Mouse (Mus musculus) induced T-regulatory cell, adult 2 months (primary cell): ENCODE data around the gene Siva1.

ENCODE experiments used
- DNase-seq: peaks from one replicate; pipeline ENCODE4 v3.0.0-alpha.2; 2012; ENCODE audit warnings: low read depth

Gene Siva1

DNA sequence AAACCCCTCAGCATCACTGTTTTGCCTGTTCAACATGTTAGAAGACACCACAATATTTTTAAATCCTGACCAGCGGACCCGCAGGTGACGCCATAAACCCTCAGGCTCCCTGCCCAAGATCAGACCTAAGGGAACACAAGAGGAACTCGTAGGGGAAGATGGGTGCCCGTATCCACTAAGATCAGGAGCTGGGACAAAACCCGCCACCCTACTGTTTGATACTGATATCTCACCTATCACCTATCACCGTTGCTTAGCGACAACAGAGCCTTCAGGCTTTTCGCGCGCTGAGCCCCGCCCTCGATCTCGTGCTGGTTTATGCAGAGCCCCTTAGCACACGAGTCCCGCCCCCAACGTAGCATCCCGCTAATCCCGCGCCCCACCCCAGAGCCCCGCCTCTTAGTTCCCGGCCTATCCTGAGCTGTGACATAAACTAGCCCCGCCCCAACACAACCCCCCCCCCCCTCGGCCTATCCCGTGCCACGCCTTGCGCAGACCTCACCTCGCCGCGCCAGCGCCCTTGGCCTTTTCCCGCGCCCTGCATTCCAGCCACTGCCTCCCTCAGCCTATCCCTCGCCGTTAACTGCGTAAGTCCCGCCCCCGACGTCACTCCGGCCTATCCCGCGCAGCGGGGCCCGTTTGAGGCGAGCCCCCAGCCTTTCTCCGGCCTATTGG, at the start of gene Siva1:
Siva1 (plus strand) TSS at position 500 of the 675 bp plus-strand sequence.
- DNase-seq: peak; percentile 98

DNA sequence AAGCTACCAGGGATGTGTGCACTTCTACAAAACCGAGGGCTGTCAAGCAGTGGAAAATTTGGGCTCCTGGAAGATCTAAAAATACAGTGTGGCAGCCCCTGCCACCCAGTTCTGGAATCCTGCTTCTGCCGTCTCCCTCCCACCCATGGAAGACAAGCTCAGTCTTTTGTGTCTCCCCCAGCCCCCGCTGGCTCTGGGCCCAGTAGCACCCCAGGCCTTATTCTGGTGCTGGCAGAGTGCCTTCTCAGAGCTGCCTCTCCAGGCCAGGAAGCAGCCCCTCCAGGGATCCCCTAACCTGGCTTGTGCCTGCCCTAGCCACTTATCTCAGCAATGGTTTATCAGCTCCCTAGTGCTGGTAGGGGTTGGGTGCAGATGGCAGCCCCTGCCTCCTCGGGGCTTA, 49.5 kb upstream of the Siva1 start:
- peak; percentile 21 for DNase-seq

DNA sequence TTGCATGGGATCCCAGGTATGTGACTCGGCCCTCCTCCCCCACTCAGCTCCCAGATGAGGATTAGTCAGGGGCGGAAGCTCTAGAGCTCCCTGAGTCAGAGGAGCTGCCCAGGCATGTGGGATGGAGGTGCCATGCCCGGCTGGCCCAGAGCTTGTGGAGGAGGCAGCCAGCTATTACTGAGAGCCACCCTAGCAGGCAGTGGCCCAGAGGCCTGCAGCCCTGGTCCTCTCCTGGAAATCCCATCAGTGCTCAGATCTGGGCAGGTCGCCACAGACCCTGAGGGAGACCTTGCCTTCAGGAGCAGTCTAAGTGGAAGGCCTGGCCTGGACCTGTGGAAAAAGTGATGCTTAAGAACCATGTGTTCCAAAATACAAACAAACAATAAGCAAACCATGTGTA, 48.9 kb upstream of the Siva1 start:
- no peak for DNase-seq

DNA sequence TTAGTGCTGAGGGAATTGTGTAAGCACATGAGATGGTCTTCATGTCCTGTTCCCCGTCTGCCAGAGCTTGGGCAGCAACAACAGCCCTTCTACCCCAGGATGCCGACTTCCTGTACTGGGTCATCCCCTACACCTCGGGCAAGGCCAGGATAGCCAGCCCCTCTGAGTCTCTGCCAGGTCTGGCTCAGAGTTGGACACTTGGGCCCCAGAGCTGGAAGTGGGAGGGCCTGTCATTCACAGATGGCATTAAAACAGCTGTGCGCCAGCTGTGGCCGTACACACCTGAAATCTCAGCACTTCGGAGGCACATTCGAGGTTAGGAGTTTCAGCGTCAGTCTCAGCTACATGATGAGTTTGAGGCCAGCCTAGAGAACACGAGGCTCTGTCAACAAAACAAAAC, 48.0 kb upstream of the Siva1 start:
- no peak for DNase-seq

DNA sequence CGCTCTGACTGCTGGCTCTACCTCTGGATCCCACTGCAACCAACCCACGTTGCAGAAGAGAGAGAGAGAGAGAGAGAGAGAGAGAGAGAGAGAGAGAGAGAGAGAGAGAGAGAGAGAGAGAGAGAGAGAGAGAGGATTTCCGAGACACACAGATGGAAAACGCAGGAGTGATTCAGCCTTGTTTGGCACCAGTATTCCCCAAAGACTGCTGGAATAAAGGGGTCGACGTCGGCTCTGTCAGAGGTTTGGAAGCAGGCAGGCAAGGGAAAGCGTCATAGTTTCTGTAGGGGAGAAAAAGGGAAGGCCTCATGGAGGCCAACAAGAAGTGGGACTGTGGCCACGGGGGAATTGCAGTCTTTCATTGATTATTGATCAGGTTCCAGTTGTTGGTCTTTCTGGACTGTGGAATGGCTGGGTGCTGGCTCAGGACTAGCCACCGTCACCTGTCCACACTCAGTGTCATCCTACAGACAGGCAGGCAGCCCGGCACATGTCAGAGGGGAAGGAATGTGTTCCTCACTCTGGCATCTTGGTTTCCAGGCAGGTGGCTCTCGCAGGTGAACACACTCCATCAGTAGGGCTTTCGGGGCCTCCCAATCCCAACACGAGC, 47.5 kb upstream of the Siva1 start:
- DNase-seq: no peak

DNA sequence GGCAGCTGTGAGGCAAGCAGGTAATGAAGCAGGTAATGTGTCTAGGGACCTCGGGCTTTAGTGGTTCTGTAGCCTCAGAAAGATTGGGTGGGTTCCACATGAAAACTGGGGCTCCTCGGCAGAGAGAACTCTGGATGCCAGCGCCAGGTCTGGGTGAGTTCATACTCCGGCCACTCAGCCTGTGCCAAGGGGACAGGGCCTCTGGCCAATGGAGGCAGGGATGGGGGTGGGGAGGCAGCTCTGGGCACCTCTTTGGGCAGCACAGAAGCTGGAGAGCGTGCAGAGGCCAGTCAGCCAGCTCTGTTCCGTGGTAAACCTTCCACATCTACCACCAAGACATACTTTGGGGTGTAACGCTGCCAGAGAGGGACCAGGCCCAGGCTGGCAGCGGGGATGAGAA, 46.9 kb upstream of the Siva1 start:
- DNase-seq: no peak

DNA sequence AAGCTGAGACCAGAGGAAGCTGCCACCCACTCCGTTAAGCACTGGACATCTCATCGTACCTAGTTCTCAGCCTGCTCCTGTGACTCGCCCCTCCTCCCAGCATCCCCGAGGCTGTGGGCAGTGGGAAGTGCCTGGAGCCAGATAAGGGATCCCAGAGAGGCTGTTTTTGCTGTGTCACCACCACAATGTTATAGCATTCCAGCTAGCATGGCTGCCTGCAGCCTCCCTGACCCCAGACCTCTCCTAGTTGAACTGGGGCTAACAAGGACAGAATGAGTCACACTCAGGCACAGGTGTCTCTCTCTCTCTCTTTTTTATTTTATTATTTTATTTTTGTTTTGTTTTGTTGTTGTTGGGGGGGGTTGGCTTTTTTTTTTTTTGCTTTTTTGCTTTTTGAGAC, 45.3 kb upstream of the Siva1 start:
- DNase-seq: no peak

DNA sequence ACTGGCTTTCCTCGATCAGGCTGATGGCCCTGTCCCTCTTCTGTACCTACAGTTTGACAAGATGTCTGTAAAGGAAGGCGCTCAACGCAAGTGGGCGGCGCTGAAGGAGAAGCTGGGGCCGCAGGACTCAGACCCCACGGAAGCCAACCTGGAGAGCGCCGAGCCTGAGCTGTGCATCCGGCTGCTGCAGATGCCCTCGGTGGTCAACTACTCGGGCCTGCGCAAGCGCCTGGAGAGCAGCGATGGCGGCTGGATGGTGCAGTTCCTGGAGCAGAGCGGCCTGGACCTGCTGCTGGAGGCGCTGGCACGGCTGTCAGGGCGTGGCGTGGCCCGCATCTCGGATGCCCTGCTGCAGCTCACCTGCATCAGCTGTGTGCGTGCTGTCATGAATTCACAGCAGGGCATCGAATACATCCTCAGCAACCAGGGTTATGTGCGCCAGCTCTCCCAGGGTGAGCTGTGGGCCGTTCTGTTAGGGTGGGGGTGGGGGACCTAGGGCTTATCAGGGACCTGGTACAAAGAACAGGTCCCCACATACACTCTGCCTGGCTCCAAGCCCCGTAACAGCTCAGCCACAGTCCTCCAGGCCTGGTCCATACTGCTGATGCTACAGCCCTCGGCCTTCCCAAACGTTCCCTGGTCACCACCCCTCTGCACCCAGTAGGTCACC, 44.4 kb upstream of the Siva1 start:
- no peak for DNase-seq

DNA sequence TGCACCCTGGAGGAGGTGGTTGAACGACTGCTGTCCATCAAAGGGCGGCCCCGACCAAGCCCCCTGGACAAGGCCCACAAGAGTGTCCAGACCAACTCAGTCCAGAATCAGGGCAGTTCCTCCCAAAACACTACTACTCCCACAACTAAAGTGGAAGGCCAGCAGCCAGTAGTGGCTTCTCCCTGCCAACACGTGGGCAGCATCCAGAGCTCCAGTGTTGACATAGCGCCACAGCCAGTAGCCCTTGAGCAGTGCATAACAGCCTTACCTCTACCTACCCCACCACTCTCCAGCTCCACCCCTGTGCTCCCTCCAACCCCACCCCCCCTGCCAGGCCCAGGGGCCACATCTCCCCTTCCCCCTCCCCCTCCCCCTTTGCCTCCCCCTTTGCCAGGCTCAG, 40.5 kb upstream of the Siva1 start:
- no peak for DNase-seq

DNA sequence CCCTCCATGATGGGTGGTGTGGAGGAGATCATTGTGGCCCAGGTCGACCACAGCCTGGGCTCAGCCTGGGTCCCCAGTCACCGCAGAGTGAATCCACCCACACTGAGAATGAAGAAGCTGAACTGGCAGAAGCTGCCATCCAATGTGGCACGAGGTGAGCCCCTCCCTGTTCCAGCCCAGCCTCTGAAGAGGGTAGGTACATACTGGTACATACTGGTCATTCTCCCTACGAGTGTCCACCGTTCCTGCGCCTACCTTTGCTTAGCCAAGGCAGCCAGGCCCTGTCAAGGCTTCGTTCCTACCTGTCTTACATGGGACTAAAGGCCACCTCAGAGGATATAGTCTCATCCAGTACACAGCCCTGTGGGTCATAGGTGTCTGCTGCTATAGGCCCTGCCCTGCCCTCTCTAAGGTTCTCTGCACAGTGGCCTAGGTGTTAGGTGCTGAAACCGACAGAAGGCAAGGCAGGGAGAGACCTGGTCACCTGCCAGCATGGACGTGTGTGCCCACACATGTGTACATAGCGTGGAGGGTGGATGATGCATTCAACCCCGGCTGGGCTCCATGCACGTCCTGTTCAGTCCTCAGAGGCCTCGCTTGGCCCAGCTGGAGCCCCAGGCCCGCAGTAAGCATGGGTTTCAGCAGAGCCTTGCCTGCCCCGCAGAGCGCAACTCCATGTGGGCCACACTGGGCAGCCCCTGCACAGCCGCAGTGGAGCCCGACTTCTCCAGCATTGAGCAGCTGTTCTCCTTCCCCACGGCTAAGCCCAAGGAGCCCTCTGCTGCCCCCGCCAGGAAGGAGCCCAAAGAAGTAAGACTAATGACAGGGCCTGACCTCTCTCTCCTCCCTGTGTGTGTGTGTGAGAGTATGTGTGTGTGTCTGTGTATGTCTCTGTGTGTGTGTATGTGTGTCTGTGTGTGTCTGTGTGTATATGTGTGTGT, 39.5 kb upstream of the Siva1 start:
- DNase-seq: peak; percentile 50

DNA sequence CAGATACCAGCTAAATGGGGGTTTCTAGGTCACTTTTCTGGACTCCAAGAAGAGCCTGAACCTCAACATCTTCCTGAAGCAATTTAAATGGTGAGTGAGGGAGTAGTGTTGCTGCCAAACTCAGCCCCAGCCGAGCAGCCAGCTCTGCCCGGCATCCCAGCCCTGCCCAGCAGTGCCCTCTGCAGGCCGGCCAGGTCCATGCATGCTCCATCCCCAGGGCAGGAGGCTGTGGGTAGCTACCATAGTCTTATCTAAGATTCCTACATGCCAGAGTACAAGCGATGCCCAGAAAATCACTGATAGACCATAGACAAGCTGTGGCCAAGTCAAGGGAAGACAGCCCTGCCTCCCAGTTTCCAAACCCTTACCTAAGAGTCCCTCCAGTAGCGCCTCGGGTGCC, 38.7 kb upstream of the Siva1 start:
- peak; percentile 75 for DNase-seq

DNA sequence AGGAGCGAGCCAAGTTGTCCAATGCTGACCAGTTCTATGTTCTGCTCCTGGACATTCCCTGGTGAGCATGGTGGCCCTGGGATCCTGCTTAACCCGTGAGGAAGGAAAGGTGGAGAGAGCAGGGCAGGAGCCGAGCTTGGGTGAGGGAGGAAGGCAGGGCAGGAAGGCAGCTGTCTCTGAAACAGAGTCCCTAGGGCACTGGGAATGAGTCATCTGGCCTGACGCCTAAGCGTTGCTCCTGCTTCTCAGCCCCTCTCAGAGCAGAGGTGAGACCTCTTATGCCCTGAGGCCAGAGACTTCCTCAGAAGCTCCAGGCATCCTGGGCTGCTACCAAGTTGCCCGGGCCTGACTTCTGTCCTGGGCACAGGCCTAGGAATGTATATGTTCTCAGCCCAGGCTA, 37.5 kb upstream of the Siva1 start:
- DNase-seq: no peak

DNA sequence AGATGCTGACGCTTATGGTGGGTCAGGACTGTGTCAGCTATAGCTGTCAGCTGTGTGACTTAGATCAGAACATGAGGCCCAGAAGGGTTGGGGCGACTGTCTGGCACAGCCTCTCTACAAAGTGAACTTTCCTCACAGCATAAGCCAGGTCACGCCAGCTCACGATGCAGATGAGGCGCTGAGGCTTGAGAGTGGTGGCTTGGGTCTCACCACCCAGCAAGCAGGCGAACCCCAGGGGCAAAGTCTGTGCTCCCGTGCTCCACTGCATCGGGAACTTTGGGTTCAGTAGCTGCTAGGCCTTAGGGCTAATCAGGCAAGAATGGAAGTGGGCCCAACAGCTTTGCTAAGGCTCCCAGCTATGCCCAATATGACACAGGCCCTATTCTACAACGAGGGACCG, 35.4 kb upstream of the Siva1 start:
- no peak for DNase-seq

DNA sequence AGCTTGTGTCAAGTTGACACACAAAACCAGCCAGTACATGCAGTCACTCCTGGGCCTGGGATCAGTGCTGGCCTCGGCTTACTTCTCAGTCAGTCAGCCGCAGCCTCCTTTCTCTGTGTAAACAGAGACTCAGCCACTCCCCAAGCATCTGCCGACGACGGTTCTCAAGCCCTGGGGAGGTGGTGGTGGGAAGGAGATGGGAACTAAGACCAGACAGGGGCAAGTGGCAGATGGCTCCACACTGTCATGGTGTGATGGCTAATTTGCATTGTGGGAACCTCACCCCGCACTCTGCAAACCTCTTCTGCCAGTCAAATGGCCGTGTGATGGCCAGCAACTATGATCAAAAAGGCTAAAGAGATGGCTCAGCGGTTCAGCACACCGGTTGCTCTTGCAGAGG, 27.8 kb upstream of the Siva1 start:
- DNase-seq: no peak

DNA sequence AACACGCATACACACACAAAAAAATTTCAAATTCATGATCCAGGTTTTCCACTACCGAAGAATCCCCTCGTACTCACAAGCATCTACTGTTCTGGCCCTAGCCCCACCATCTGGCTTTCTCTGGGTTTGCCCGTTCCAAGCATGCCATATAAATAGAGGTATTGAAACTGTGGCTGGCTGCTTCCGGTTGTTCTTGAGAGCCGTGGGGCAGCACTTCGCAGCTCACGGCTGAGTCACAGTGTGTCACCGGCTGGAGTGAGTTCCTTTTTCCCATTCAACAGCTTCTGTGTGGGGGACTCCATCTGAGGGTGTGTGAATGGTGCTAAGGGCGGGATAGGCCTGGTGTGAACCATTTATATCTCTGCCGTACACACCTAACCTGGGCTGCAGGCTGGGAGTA, 27.3 kb upstream of the Siva1 start:
- peak; percentile 72 for DNase-seq

DNA sequence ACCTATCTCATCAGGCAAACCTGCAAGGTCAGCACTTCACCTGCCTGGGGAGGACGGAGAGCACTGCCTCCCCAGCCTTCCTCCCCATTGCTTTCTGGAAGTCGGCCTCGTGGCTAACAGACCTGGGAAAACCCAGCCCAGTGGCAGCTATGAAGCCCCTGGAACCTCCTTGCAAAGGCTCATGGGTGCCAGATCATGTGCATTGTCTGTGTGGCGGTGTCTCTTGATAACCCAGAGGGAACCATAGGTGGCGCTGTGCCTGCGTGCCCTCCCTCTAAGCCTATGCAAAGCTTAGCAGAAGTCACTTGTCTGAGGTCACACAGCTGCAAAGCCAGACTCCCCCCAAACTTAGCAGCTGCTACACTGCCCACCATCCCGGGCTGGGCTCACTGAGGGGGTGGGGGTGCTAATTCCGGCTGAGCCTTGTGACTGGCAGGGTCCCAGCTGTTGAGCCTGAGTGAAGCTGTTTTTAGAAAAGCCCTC, 26.5 kb upstream of the Siva1 start:
- peak; percentile 88 for DNase-seq

DNA sequence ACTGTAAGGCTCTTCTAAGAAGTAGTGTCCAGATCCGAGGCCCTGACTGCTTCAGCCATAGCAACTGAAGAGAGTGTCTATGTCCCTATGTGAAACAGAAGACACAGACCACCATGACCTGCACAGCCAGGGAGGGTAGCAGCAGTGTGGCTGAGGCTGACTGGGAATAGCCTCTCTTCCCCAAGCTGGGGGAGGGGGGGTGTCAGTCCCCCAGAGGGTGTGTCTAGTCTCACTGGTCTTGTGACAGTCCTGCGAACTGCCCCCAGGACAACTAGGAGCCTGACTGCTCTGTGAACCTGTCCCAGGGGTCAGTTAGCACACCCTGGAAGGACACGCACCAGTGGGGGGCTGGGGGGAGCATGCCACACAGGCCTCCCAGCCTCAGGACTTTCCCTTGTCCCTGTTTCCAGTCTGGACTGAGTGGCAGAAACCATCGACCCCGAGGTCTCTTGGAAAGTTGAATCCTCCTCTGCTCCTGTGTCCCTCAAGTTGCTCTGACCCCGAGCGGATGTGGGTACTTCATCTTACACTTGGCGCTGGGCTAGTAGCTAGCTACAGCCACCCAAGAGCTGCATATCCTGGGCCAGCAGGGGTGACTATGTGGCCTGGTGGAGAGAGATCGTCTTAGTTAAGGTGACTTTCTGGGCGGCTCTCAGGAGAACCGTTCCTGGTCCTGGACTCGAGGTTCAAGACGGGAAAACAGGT, 25.3 kb upstream of the Siva1 start:
- DNase-seq: peak; percentile 70

DNA sequence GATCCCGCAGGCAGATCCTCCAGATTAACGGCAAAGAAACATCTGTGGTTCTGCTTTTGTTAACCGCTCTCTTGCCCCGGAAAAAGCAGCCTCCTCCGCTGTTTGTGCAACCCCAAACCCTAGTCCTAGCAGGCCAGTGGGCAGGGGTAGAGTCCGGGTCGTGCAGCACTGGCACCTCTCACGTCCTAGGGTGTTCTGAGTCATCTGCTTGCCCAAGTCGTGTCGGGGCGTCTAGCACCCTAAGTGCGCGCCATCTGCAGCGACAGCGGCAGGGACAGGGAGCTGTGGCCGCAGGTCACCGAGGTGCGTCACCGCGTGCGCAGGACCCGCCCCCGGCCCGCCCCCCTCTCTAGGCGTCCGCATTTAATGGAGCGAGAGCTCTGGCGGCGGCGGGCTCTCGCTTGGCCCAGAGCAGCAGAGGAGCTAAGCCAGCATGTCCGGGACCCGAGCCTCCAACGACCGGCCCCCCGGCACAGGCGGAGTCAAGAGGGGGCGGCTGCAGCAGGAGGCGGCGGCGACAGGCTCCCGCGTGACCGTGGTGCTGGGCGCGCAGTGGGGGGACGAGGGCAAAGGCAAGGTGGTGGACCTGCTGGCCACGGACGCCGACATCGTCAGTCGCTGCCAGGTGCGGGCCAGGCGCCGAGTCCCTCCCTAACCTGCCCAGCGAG, 24.7 kb upstream of the Siva1 start, which contains the start of gene Adssl1:
Adssl1 (plus strand) TSS at position 360 of the 668 bp plus-strand sequence.
- DNase-seq: peak; percentile 85

DNA sequence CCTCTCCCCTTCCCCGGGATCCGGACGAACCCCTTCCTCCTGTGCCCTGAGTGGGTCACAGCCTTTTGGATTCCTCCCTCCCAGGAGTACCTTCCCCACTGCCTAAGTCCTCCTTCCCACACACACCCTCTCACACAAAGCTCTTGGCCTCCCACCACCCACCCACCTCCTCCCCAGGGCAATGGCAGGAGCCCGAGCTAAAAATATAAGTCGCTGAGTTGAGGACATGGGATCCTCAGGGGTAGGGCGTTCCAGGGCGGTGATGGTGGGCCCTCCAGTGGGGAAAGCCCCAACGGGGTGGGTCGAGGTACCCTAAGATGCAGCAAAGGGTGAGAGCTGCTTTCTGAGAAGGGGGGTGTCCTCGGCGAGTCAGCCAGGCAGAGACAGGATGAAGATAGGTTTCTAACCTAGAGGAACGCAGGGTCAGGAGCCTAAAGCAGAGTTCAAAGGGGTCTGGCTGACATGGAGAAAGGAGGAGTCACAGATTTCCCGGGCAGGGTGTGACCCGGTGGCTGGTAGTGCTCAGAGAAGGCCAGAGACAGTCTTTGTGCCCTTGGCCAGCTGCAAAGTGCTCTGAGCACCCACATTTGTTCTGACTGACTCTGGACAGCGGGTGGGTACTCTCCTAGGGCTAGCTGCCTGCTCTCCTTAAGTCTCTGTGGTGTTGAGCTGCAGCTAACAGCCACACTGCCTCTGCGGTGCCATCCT, 24.0 kb upstream of the Siva1 start:
- peak; percentile 54 for DNase-seq

DNA sequence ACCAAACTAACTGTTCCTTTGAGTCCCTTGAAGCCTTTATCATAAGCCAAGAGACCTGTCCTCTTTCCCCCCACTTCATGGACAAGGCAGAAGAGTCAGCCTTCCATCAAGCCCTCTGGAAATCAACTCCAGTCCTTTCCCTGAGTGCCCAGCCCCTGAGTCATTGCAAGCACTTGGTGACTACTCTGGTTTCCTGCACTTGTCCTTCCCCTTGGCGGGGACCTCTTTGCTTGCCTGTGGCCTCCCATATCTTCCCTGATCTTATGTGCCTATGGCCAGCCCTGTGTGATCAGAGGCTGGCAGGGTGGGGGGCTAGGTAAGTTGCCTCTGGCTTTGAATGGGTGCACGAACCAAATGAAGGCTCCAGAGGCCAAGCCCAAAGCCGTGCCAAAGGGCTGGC, 22.6 kb upstream of the Siva1 start:
- no peak for DNase-seq
